Mouse (Mus musculus) left cerebral cortex, adult 6 months (tissue): ENCODE data around the gene Il27. TPM values are rescaled to one million over a fixed set of nuclear protein-coding genes. Genes with fewer than 3 reads are reported as not detected.

Experiments
- long read RNA-seq, 2 experiments: library from polyadenylated mRNA; unstranded; transcript quantifications; one replicate each; pipeline ENCODE4 v2.0.0; 2019 to 2020
- polyA plus RNA-seq: library from polyadenylated mRNA; unstranded; fragments of <200 nt; fragmentation: Nextera tagmentation; gene quantifications from 2 replicates; pipeline ENCODE4 v1.2.3, GENCODE M21; 2021

Gene Il27
- not detected in 2 replicates for polyA plus RNA-seq
- long read RNA-seq, experiment 1 = 0 reads
- long read RNA-seq, experiment 2 = 0 reads

DNA sequence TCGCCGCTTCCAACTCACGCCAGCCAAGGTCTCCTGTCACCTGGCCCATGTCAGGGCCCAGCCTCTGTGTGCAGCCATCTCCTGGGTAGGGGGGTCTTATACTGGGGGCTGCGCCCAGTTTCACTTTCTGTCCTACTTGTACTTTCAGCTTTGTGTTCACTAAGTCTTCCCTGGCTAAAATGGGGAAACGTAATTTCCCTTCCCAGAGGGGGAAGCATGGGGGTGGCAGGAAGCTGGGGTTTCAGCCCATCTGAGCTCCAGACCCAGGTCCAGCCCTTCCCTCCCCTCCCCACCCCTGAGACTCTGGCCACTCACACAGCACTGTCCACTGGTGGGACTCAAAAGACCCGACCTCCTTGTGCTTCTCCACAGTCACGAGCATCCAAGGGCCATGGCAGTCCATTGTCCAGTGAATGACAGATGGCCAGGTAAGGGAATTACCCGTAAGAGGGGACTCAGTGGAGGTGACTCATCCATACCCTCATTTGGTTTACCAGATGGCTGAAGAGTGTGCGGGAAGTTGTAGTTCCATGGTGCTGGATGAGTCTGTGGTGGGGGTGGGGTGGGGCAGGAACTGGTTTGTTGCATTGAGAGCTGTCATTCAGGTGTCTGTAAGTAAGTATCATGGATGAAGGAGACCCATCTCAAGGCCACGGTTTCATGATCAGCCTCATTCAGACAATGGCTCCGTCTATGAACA, at the start of gene Il27:
TSS of gene Il27 (minus strand) at position 80 of the 700 bp plus-strand sequence.

DNA sequence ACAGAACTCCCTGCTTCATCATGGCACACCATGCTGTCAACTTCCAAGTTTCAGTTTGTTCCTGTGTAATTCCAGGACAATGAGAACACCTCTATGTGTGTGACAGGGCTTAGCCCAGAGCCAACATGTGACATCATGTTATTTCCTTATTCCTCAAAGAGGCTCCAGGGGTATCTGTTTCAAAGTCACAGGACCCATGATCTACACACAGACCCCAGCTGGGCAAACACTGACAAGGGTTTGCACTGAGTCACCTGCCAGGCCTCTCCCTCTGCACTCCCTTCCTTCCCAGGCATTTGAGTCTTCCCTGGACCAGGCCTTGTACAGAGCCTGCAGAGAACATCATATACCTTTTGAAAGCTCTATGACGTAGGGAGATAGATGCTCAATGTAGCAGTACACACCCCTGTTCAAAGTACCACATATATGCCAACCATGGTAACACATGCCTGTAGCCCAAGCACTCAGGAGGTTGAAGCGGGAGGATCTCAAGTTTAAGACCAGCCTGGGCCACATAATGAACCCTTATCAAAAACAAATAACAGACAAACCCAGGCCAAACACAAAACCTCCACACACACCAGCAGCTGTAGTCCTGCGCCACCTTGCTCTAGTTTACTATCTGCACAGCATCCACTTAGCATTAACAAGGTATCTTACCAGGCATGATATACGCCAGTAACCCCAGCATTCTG, 36.2 kb upstream of the Il27 start, which contains the start of gene Nupr1:
TSS of gene Nupr1 (minus strand) at position 38 of the 695 bp plus-strand sequence.

GRCm38 (mm10) chr7:126585717-126586116, 9.0 kb downstream of the Il27 start, which contains the start of gene Cln3:
Cln3 (minus strand) TSS chr7:126585817.

DNA sequence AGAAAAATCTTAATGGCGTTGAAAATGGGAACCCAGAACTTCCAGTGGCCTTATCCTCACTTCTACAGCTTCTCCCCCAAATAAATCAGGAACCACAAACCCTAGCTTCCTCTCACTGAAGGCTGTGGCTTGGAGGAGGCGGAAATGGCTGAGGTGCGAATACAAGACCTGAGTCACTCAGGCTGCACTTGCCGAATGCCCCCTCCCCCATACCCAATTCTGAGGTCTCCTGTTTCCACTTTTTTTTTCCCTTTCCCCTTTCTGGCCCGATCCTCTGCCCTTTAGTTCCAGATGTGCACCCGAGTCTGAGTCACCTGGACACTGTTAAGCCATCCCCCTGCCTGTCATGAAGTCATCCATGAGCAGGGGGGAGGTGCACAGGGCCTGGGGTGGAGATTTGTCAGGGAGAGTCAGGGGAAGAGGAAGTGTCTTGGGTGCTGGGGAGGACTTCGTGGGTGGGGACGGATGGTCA, 10.2 kb downstream of the Il27 start, which contains the start of gene Apobr:
TSS of gene Apobr (plus strand) at position 437 of the 472 bp plus-strand sequence.

DNA sequence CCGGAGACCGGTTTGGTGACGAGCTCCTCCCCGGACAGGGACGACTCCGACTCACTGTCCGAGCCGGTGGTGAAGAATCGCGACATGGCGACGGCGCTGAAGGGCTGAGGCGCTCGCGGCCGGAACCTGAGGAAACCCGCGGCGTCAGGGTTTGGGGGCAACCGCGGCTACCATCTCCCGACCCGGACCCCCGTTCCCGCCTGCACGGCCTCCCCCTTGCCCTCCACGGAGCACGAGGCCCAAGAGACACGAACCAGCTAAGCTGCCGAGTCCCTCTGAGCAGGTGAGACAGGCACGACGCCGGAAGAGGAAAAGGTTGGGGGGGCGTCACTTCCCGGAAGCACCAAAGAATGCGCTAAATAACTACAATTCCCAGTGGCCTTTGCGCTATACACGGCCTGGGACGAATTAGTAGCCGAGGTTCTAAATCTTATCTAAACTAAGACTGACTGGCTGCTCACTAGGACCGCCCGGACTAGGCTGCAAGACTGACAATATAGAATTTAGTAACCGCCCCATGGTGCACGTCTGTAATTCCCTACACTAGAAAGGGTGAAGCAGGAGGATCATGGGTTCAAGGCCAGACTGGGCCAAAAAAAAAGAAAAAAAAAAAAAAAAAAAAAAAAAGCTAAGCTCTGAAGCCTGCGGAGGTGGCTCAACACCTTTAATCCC, 28.5 kb downstream of the Il27 start, which contains the start of gene Eif3c:
TSS of gene Eif3c (minus strand) at position 318 of the 672 bp plus-strand sequence.

Other genes starting within 250 kb of the Il27 start
- 0.23 TPM in 1 of 2 replicates, not detected in the other for gene Lat, start 225.4 kb downstream of the Il27 start, polyA plus RNA-seq
- gene Spns1, start 217.5 kb downstream of the Il27 start, polyA plus RNA-seq = 54.9 and 66.0 TPM in 2 replicates
- 0.64 and 0.77 TPM in 2 replicates for gene Nfatc2ip, start 198.2 kb downstream of the Il27 start, polyA plus RNA-seq
- not detected in 2 replicates for gene Cd19, start 180.1 kb downstream of the Il27 start, polyA plus RNA-seq
- 7.3 and 9.3 TPM in 2 replicates for gene Rabep2, start 166.2 kb downstream of the Il27 start, polyA plus RNA-seq
- 0.15 and 0.22 TPM in 2 replicates for gene Atp2a1, start 131.8 kb downstream of the Il27 start, polyA plus RNA-seq
- gene Sh2b1, start 119.5 kb downstream of the Il27 start, polyA plus RNA-seq = 24.0 and 39.6 TPM in 2 replicates
- gene Tufm, start 107.6 kb downstream of the Il27 start, polyA plus RNA-seq = 83.4 and 84.3 TPM in 2 replicates
- gene Atxn2l, start 91.5 kb downstream of the Il27 start, polyA plus RNA-seq = 24.0 and 51.0 TPM in 2 replicates
- 172 and 199 TPM in 2 replicates for gene Eif3c, start 28.5 kb downstream of the Il27 start, polyA plus RNA-seq
- gene Apobr, start 10.0 kb downstream of the Il27 start, polyA plus RNA-seq = 0.43 and 0.50 TPM in 2 replicates
- 14.3 and 14.5 TPM in 2 replicates for gene Cln3, start 9.1 kb downstream of the Il27 start, polyA plus RNA-seq
- 44.2 and 54.6 TPM in 2 replicates for gene Nupr1, start 35.9 kb upstream of the Il27 start, polyA plus RNA-seq
- 29.1 and 30.0 TPM in 2 replicates for gene Sgf29, start 54.4 kb upstream of the Il27 start, polyA plus RNA-seq
- gene Sult1a1, start 81.5 kb upstream of the Il27 start, polyA plus RNA-seq = 13.9 and 18.1 TPM in 2 replicates
- gene Bola2, start 100.5 kb upstream of the Il27 start, polyA plus RNA-seq = 240 and 251 TPM in 2 replicates
- gene Slx1b, start 100.8 kb upstream of the Il27 start, polyA plus RNA-seq = 10.0 and 10.4 TPM in 2 replicates
- 128 and 147 TPM in 2 replicates for gene Coro1a, start 112.8 kb upstream of the Il27 start, polyA plus RNA-seq
- gene Mapk3, start 164.7 kb upstream of the Il27 start, polyA plus RNA-seq = 34.5 and 44.7 TPM in 2 replicates
- gene Gdpd3, start 171.4 kb upstream of the Il27 start, polyA plus RNA-seq = 0.40 and 0.59 TPM in 2 replicates
- gene Ypel3, start 182.0 kb upstream of the Il27 start, polyA plus RNA-seq = 119 and 625 TPM in 2 replicates
- gene Tbx6, start 186.5 kb upstream of the Il27 start, polyA plus RNA-seq = 0.20 TPM in 1 of 2 replicates, not detected in the other
- 53.5 and 61.0 TPM in 2 replicates for gene Ppp4c, start 197.6 kb upstream of the Il27 start, polyA plus RNA-seq
- gene Fam57b, start 202.7 kb upstream of the Il27 start, polyA plus RNA-seq = 5.9 and 8.8 TPM in 2 replicates
- gene 4930451I11Rik, start 236.7 kb upstream of the Il27 start, polyA plus RNA-seq = 1.2 and 2.7 TPM in 2 replicates